Mouse (Mus musculus) CD4-positive, CD25-positive, alpha-beta regulatory T cell, adult 4 months (primary cell): ENCODE results near the gene Nol3. TPM values are rescaled to one million over a fixed set of nuclear protein-coding genes. Genes with fewer than 3 reads are reported as not detected.
A peak's percentile ranks its signal among the peaks of the same experiment; 100 is the strongest.

Experiments used
- ATAC-seq: one replicate; pipeline ENCODE4 v1.8.0; 2017
- polyA plus RNA-seq, 2 experiments: library from polyadenylated mRNA; unstranded; fragments of 100-300 nt; shearing (Covaris generic); gene quantifications; one replicate each; pipeline ENCODE4 v1.2.1; 2017

Gene Nol3
- polyA plus RNA-seq, 2 experiments from 2014 or later, result 0.15 TPM; not detected in 1

GRCm38 (mm10) chr8:105309142-105309847 lies 33.4 kb downstream of the Nol3 start:
- ATAC-seq, result no peak

GRCm38 (mm10) chr8:105310118-105310517 lies 34.2 kb downstream of the Nol3 start:
- ATAC-seq, result no peak

- no peak for ATAC-seq
These were observed 35.8 kb downstream of the Nol3 start for GRCm38 (mm10) chr8:105311718-105312117.

- ATAC-seq, result no peak
These were observed 37.0 kb downstream of the Nol3 start for GRCm38 (mm10) chr8:105312891-105313481.

- ATAC-seq, result no peak
These were observed 37.9 kb downstream of the Nol3 start for GRCm38 (mm10) chr8:105313622-105314402.

GRCm38 (mm10) chr8:105315073-105315769 lies 39.3 kb downstream of the Nol3 start:
- no peak for ATAC-seq

- ATAC-seq, result no peak
These were observed 42.0 kb downstream of the Nol3 start for GRCm38 (mm10) chr8:105317941-105318340.

- no peak for ATAC-seq
These were observed 42.8 kb downstream of the Nol3 start for GRCm38 (mm10) chr8:105318662-105319190.

- ATAC-seq, result no peak
These were observed 47.2 kb downstream of the Nol3 start for GRCm38 (mm10) chr8:105323183-105323582.

GRCm38 (mm10) chr8:105325641-105326093 lies 49.7 kb downstream of the Nol3 start:
- peak; percentile 7 for ATAC-seq

GRCm38 (mm10) chr8:105326141-105326672 lies 50.3 kb downstream of the Nol3 start, which contains the start of the genes Lrrc29 and Tmem208:
Lrrc29 (minus strand) TSS chr8:105326278.
Tmem208 (plus strand) TSS chr8:105326354.
- peak; percentile 99 for ATAC-seq

- no peak for ATAC-seq
These were observed 51.0 kb downstream of the Nol3 start for GRCm38 (mm10) chr8:105326968-105327367.

- no peak for ATAC-seq
These were observed 54.4 kb downstream of the Nol3 start for GRCm38 (mm10) chr8:105330325-105330724.

- no peak for ATAC-seq
These were observed 55.5 kb downstream of the Nol3 start for GRCm38 (mm10) chr8:105331469-105331868.

Other genes with a start within 250 kb of the Nol3 start
- gene Ces3a, start 227.5 kb upstream of the Nol3 start, polyA plus RNA-seq, result not detected
- not detected for gene Ces3b, start 192.4 kb upstream of the Nol3 start, polyA plus RNA-seq
- under 1 TPM in 1 of 2 experiments, not detected in 1; 0.13 TPM for gene Ces4a, start 144.3 kb upstream of the Nol3 start, polyA plus RNA-seq
- 10 to 100 TPM; 26.7 to 40.6 TPM for gene Cbfb, start 105.5 kb upstream of the Nol3 start, polyA plus RNA-seq
- 10 to 100 TPM; 13.9 to 14.2 TPM for gene D230025D16Rik, start 51.0 kb upstream of the Nol3 start, polyA plus RNA-seq
- under 1 TPM; 0.33 to 0.47 TPM for gene B3gnt9, start 21.0 kb upstream of the Nol3 start, polyA plus RNA-seq
- gene Tradd, start 11.5 kb upstream of the Nol3 start, polyA plus RNA-seq, result 10 to 100 TPM; 58.1 to 76.0 TPM
- gene Fbxl8, start 11.5 kb upstream of the Nol3 start, polyA plus RNA-seq, result 10 to 100 TPM; 16.5 to 27.6 TPM
- gene Hsf4, start 6.3 kb upstream of the Nol3 start, polyA plus RNA-seq, result under 1 TPM; 0.26 to 0.39 TPM
- 1 to 10 TPM in 1 of 2 experiments, under 1 TPM in 1; 0.90 to 2.6 TPM for gene 4931428F04Rik, start 13.7 kb downstream of the Nol3 start, polyA plus RNA-seq
- gene Exoc3l, start 20.0 kb downstream of the Nol3 start, polyA plus RNA-seq, result 1 to 10 TPM in 1 of 2 experiments, not detected in 1; 1.1 TPM
- gene E2f4, start 21.5 kb downstream of the Nol3 start, polyA plus RNA-seq, result 10 to 100 TPM; 44.5 to 56.2 TPM
- 10 to 100 TPM in 1 of 2 experiments, 1 to 10 TPM in 1; 7.4 to 13.5 TPM for gene Elmo3, start 29.5 kb downstream of the Nol3 start, polyA plus RNA-seq
- 1 to 10 TPM; 1.7 to 6.2 TPM for gene Lrrc29, start 50.1 kb downstream of the Nol3 start, polyA plus RNA-seq
- gene Tmem208, start 50.2 kb downstream of the Nol3 start, polyA plus RNA-seq, result 100 to 1,000 TPM; 149 to 160 TPM
- 1 to 10 TPM; 2.3 to 5.3 TPM for gene Fhod1, start 71.8 kb downstream of the Nol3 start, polyA plus RNA-seq
- under 1 TPM in 1 of 2 experiments, not detected in 1; 0.16 TPM for gene Slc9a5, start 72.7 kb downstream of the Nol3 start, polyA plus RNA-seq
- not detected for gene Plekhg4, start 97.1 kb downstream of the Nol3 start, polyA plus RNA-seq
- not detected for gene Kctd19, start 137.4 kb downstream of the Nol3 start, polyA plus RNA-seq
- not detected for gene Lrrc36, start 137.4 kb downstream of the Nol3 start, polyA plus RNA-seq
- gene Tppp3, start 195.4 kb downstream of the Nol3 start, polyA plus RNA-seq, result 1 to 10 TPM; 1.2 to 1.4 TPM
- 1 to 10 TPM in 1 of 2 experiments, under 1 TPM in 1; 0.97 to 1.5 TPM for gene Zdhhc1, start 220.8 kb downstream of the Nol3 start, polyA plus RNA-seq
- not detected for gene Hsd11b2, start 242.6 kb downstream of the Nol3 start, polyA plus RNA-seq